Mouse (Mus musculus) lung, adult 2 months (tissue): Measurements from ENCODE around the gene Jund.

Source experiments
- CTCF ChIP-seq: fragments of 200-500 bp; IDR thresholded peaks from 2 replicates; pipeline ENCODE4 v1.5.1; 2011; ENCODE audit warnings: mild to moderate bottlenecking, low read length, control low read depth; ENCODE audit not compliant: insufficient read depth
- POLR2A ChIP-seq: fragments of 200-500 bp; IDR thresholded peaks from 2 replicates; pipeline ENCODE4 v1.6.1; 2011; ENCODE audit warnings: low read depth, mild to moderate bottlenecking, control low read depth, low read length, borderline replicate concordance; ENCODE audit errors: extremely low read depth

DNA sequence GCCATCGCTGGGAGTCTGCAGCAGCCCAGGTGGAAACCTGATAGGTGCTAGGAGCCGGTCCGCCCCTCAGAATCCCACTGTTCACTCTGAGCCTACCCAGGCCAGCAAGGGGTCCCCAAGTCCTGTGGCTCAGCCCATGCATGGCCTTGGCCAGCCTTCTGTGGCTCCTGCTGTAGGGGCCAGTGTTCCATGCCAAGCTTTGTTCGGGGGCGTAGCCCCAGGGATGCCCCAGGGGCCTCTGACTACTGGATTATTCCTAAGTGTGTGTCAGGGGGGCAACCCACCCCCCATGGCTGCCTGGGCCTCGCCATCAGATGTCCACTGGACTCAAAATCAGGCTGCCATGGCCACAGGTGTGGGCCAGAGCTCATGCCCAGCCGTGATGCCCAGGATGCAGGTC, 15.2 kb downstream of the Jund start:
- TF ChIP-seq POLR2A (no peak), CTCF (no peak)
